Mouse (Mus musculus) gastrocnemius, adult 8-10 months (tissue): ENCODE measurements at regions not wholly inside any gene's neighbourhood (a gene's known extent, or its start where the extent isn't known, plus 50 kb on each side); places are given as distances from the start of the nearest gene placed in this dataset.

Experiments used
- DNase-seq, 2 experiments: peaks; one replicate each; pipeline ENCODE4 v3.0.0; 2022; ENCODE audit warnings: low spot score in 2 of 2

GRCm38 (mm10) chr5:96931091-96931490, 66.4 kb upstream of the Bmp2k start:
- DNase-seq = no peak

- no peak for DNase-seq
Observed at GRCm38 (mm10) chr5:96931576-96932152, 65.8 kb upstream of the Bmp2k start.

GRCm38 (mm10) chr5:96936239-96936638, 61.2 kb upstream of the Bmp2k start:
- DNase-seq = no peak

GRCm38 (mm10) chr5:96938718-96939117, 58.8 kb upstream of the Bmp2k start:
- DNase-seq = no peak

GRCm38 (mm10) chr5:96939273-96939672, 58.2 kb upstream of the Bmp2k start:
- no peak for DNase-seq

- peak in 1 of 2 experiments; percentile 26 for DNase-seq
Observed at GRCm38 (mm10) chr5:96940170-96941086, 57.1 kb upstream of the Bmp2k start.

- no peak for DNase-seq
Observed at GRCm38 (mm10) chr5:96941087-96941468, 56.4 kb upstream of the Bmp2k start.

- DNase-seq = no peak
Observed at GRCm38 (mm10) chr5:96941518-96941917, 56.0 kb upstream of the Bmp2k start.
